Mouse (Mus musculus): ENCODE measurements around the gene Gpr1.

GRCm38 (mm10) chr1:63181480-63181879 is 32.9 kb downstream of the Gpr1 start:
- TF ChIP-seq HCFC1 (IDR thresholded peaks at IDR 0.05; ENCODE audit: borderline replicate concordance, insufficient read depth, low read length) (no peak), CHD2 (IDR thresholded peaks at IDR 0.05; ENCODE audit: low read depth, low read length) (no peak)

Measured in ES-E14 (cell line).